Mouse (Mus musculus): Measurements from ENCODE around the gene Psen2.

Gene Psen2

GRCm38 (mm10) chr1:180197956-180198355 is 65.3 kb downstream of the Psen2 start:
- no peak for DNase-seq (ENCODE audit: low spot score)

- DNase-seq (ENCODE audit: low spot score), result no peak
These were observed 66.7 kb downstream of the Psen2 start for GRCm38 (mm10) chr1:180196508-180196907.

- DNase-seq (ENCODE audit: low spot score), result peak; percentile 99
These were observed 67.4 kb downstream of the Psen2 start for GRCm38 (mm10) chr1:180195703-180196381.

GRCm38 (mm10) chr1:180194781-180195471 is 68.3 kb downstream of the Psen2 start:
- peak; percentile 32 for DNase-seq (ENCODE audit: low spot score)

GRCm38 (mm10) chr1:180194048-180194447 is 69.2 kb downstream of the Psen2 start:
- DNase-seq (ENCODE audit: low spot score), result no peak

GRCm38 (mm10) chr1:180193391-180193935 is 69.8 kb downstream of the Psen2 start:
- DNase-seq (ENCODE audit: low spot score), result no peak

- DNase-seq (ENCODE audit: low spot score), result no peak
These were observed 70.4 kb downstream of the Psen2 start for GRCm38 (mm10) chr1:180192866-180193265.

GRCm38 (mm10) chr1:180191651-180192220 is 71.5 kb downstream of the Psen2 start:
- DNase-seq (ENCODE audit: low spot score), result no peak

- no peak for DNase-seq (ENCODE audit: low spot score)
These were observed 72.1 kb downstream of the Psen2 start for GRCm38 (mm10) chr1:180191112-180191511.

GRCm38 (mm10) chr1:180188951-180189350 is 74.3 kb downstream of the Psen2 start:
- no peak for DNase-seq (ENCODE audit: low spot score)

- no peak for DNase-seq (ENCODE audit: low spot score)
These were observed 76.9 kb downstream of the Psen2 start for GRCm38 (mm10) chr1:180186371-180186770.

GRCm38 (mm10) chr1:180185877-180186276 is 77.4 kb downstream of the Psen2 start:
- no peak for DNase-seq (ENCODE audit: low spot score)

- DNase-seq (ENCODE audit: low spot score), result no peak
These were observed 78.5 kb downstream of the Psen2 start for GRCm38 (mm10) chr1:180184768-180185167.

- DNase-seq (ENCODE audit: low spot score), result no peak
These were observed 79.6 kb downstream of the Psen2 start for GRCm38 (mm10) chr1:180183525-180184159.

GRCm38 (mm10) chr1:180182731-180183130 is 80.5 kb downstream of the Psen2 start:
- no peak for DNase-seq (ENCODE audit: low spot score)

GRCm38 (mm10) chr1:180181966-180182319 is 81.3 kb downstream of the Psen2 start:
- no peak for DNase-seq (ENCODE audit: low spot score)

- no peak for DNase-seq (ENCODE audit: low spot score)
These were observed 81.8 kb downstream of the Psen2 start for GRCm38 (mm10) chr1:180181304-180181965.

GRCm38 (mm10) chr1:180179840-180180239 is 83.4 kb downstream of the Psen2 start:
- no peak for DNase-seq (ENCODE audit: low spot score)

GRCm38 (mm10) chr1:180179100-180179499 is 84.1 kb downstream of the Psen2 start:
- DNase-seq (ENCODE audit: low spot score), result no peak

GRCm38 (mm10) chr1:180178340-180178739 is 84.9 kb downstream of the Psen2 start:
- DNase-seq (ENCODE audit: low spot score), result no peak

Data from testis, postnatal 14 days (tissue).